Mouse (Mus musculus): ENCODE measurements around the gene Atat1.

- TF ChIP-seq CTCF (IDR thresholded peaks at IDR 0.05; ENCODE audit: extremely low read depth, insufficient read depth, insufficient read length, insufficient replicate concordance) (no peak), POLR2A (IDR thresholded peaks at IDR 0.05; ENCODE audit: low read depth, low read length) (no peak)
Observed at GRCm38 (mm10) chr17:35939941-35940340, 30.1 kb upstream of the Atat1 start.

Measured in spleen, adult 2 months (tissue).